Mouse (Mus musculus): ENCODE results near the gene Olfr519. TPM values are rescaled to one million over a fixed set of nuclear protein-coding genes. Genes with fewer than 3 reads are reported as not detected.

The Olfr519 gene
- polyA plus RNA-seq (2012): not detected in 2 replicates

DNA sequence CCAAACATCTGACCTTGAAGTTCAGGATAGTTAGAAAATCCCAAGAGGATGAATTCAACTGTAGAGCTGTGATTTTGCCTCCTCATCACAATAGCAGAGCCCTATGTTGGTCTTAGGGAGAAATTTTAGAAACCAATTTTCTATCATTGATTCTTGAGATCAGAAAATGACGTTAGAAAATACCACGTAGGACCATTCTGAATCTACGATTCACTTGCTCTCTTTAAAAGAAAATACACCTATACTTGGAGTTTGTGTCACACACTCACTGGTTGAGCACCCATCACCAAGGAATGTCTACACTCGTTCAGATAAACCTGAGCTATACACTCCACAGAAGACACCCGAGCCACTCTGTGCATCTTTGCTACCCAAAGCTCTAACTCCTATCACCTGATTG, at the start of gene Olfr519:
TSS of gene Olfr519 (minus strand) at position 101 of the 400 bp plus-strand sequence.
- TF ChIP-seq GATA1 (IDR thresholded peaks at IDR 0.05; ENCODE audit: low read length): no peak

DNA sequence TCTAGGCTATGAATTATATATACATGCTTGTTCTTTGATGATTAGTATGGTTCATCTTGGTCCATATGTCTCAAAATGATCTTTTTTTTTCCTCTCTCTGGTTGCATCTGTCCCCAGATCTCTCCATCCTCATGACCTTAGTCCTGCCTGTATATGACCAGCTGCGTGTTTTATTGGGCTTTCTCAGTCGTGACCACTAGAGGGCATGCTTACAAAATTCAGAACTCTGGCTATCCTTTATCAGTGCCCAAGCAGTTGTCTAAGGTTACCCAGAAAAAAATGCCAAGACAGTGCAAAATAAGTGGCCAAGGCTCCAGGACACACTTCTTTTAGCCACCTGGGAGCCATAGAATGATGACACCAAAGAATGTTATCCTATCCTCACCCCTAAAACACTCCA, 49.8 kb upstream of the Olfr519 start:
- TF ChIP-seq GATA1 (IDR thresholded peaks at IDR 0.05; ENCODE audit: low read length): no peak

DNA sequence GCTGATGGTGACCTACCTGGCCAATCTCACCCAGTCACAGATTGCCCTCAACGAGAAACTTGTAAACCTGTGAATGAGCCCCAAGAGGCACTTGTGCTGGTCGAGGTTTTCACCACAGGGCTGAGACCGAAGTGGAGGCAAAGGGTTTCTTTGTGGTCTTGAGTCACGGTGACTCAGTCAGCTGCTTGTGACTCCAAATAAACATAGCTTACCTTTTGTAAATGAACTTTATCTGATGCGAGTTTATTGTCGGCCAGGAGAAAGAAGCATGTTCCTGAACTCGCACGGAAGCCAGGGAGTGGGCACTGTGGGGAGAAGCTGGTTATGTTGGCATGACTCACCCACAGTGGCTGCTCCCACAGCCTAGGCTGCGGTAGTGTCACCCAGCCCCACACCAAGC, 47.2 kb upstream of the Olfr519 start:
- no peak for TF ChIP-seq GATA1 (IDR thresholded peaks at IDR 0.05; ENCODE audit: low read length)

DNA sequence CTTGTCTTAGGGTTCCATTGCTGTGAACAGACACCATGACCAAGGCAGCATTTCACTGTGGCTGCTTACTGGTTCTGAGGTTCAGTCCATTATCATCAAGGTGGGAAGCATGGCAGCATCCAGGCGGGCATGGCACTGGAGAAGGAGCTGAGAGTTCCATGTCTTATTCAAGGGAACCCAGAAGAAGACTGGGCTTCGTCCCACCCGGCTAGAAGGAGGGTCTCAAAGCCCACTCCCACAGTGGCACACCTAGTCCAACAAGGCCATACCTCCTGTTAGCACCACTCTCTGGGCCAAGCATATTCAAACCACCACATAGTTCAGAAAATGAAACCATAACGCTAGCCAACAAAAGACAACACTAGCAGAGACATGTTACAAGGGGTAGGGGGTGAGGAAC, 42.4 kb upstream of the Olfr519 start:
- no peak for TF ChIP-seq GATA1 (IDR thresholded peaks at IDR 0.05; ENCODE audit: low read length)

DNA sequence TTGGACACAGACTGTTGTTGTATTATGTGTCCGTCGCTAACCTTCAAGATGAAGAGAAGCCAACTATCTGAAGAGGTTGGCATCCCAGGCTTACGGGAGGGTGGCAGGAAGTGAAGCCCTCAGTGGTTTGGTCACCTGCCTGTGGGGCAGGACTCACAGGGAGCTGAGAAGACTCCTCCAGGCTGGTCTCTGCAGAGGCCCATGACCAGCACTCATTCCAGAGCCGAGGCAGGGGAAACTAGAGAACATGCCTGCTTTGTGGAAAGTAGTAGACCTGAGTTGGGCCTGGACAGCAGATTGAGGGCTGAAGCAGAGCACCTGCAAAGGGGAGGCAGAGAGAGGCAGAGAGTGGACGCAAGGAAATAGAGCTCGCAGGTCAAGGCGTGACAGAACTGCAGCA, 41.2 kb upstream of the Olfr519 start:
- no peak for TF ChIP-seq GATA1 (IDR thresholded peaks at IDR 0.05; ENCODE audit: low read length)

DNA sequence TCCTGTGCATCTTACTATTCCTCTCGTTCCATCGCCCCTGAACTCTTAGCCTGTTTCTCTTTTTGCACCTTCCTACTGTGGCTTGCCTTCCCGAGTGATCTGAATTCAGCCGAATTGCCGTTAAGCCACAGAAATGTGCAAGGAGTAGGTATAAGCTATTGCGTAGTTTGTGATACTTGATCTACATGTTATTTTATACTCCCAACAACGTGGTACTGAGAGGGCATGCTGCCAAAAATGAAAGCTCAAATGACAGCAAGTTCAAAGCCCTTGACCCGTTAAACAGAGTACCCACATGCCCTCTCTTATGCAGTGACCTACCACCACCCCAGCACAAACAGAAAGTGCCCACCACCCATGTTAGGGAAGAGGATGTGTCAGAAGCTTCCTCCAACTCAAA, 40.6 kb upstream of the Olfr519 start:
- no peak for TF ChIP-seq GATA1 (IDR thresholded peaks at IDR 0.05; ENCODE audit: low read length)

DNA sequence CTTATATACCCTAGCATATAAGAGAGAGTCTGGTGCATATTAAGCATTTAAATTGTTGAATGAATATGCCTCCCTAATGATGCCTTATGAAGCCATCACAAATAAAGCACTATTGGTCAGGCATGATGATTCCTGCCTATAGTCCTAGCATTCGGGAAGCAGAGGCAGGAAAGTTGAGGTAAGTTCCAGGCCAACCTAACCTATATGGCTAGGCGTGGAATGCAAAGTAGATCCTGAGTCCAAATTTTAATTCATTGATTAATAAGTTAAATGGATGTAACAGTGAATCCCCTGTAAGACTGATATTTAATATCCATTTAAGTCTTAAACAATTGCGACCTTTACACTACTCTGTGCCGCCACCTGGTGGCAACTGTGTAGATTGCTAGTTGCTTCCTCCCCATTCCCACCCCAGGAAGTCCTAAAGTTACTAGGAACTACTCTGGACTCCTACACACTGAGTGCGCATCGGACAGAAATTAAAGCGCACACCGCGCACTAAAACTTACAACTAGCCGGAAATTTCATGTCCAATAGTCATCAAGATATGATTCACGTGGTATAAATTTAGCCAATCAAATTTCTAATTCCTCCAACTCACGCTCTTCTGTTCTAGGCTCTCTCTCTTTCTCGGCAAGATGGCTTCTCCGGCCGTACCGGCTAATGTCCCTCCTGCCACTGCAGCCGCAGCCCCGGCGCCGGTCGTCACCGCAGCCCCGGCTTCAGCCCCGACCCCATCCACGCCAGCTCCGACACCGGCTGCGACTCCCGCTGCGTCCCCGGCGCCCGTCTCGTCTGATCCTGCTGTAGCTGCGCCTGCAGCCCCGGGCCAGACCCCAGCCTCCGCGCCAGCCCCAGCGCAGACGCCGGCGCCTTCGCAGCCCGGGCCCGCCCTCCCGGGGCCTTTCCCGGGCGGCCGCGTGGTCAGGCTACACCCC, 39.8 kb upstream of the Olfr519 start, which contains the start of gene Eif3f:
TSS of gene Eif3f (plus strand) at position 624 of the 938 bp plus-strand sequence.
- TF ChIP-seq GATA1 (IDR thresholded peaks at IDR 0.05; ENCODE audit: low read length): no peak

DNA sequence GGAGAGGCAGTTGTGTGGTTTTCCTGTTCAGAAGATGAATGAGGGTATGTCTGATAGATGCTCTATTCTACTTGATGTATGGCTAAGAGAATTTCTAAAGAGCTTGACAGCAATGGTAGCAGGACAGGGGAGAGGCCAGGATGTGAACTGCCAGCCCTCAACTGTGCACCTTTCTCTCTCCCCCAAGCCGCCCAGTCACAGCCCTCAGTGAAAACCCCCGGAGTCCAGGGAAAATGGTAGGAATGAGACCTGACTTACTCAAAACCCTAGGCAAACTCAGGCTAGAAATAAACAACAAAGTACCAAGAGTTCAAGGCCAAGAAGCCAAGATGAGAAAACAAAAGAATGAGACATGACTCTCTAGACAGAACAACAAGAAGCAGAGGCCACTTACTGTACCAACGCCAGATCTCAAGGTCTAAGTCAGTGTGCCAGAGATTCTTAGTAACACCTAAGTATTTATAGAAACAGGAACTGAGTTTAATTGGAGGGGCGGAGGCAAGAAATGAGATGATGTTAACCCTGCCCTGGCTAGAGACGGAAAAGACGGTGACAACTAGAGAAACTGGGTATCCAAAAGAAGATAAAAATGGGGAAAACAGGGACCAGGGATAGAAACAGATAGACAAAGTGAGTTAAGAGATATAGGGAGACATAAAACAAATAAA, 35.6 kb upstream of the Olfr519 start, which contains the start of gene Nlrp10:
TSS of gene Nlrp10 (minus strand) at position 453 of the 668 bp plus-strand sequence.
- no peak for TF ChIP-seq GATA1 (IDR thresholded peaks at IDR 0.05; ENCODE audit: low read length)

DNA sequence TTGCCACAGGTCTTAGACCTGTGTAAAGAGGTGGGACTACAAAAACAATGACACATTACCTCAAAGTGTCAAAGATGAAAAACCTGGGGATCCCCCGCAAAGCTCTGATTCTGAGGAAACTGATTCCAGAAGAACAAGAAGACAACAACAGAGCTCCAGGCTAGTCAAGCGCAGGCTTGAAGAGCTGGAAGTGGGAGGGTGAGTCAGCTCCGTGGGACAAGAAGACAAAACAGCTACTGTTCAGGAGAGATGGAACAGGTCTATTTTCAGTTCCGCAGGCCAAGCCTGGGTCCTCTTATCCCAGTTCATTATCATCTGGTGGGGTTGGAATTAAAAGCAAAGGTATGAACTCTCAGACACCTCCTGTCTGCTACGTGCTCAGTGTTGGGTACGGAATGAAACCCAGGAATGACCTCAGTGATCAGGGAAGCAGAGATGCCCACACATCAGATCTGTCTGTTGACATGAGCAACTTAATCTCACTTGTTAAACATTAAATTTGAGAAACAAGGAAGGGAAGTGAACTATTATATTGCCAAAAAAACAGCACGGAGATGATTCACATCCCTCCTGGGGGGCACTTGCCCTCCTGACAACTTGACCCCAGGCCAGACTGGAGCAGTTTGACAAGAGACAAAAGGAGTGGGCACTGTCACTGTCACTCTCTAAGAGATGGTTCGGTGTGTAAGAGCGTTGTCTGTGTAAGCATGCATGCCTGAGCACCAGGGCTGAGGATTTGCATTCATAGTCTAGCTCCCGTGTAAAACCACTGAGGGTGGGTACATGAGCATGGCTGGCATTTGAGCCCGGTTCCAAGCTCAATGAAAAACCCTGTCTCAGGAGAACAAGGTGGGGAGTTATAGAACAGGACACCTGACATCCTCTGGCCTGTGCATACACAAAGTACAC, 34.3 kb upstream of the Olfr519 start:
- no peak for TF ChIP-seq GATA1 (IDR thresholded peaks at IDR 0.05; ENCODE audit: low read length)

DNA sequence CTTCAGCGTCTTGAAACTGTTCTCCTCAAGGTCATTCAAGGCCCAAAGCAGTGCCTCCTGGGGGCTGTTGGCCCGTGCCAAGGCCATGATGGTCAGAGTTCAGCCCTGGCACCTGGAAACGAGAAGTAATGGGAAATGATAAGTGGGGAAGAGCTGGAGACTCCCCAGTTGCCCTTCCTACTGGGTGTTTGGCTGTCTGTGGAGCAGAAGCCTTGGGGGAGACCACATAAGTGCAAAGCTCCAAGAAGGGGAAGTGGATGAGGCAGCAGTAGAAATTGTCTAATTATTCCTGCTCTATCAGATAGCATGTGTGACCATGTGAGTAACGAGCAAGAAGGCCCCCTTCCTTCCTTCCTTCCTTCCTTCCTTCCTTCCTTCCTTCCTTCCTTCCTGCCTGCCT, 32.8 kb upstream of the Olfr519 start:
- TF ChIP-seq GATA1 (IDR thresholded peaks at IDR 0.05; ENCODE audit: low read length): no peak

DNA sequence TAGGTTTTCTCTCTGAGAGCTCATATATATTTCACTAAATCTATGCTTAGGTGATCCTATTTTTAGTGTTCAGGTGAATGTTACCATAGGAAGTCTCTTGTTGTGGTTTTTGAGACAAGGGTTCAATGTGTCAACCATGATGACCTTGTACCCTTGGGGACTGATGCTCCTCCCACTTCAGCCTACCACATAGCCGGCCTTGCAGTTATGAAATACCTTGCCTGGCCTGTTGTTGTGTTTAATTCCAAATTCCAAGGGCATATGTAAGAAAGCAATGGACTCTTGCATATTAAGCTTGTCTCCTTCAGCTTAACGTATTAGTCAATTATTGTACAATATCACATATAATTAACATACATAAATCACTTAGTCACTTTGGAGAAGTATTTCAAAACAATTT, 9.7 kb upstream of the Olfr519 start:
- no peak for TF ChIP-seq GATA1 (IDR thresholded peaks at IDR 0.05; ENCODE audit: low read length)

DNA sequence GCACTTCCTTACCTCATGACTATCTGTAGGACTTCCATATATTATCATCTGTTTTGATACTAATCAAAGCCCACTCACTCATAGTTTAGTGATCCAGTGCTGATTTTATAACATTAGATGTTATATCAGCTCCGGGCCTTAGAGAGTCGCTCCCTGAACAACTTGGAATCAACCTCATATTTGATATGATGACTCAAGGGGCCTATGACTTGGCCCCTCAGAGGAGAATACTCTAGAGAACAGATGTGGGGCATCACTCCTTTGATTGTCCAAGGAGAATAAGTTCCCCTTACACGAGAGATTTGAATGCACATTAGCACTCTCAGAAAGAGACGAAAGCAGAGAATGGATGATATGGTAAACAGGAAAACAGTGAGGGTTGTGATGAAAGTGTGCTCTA, 9.3 kb downstream of the Olfr519 start, which contains the start of gene Olfr518:
TSS of gene Olfr518 (minus strand) at position 101 of the 400 bp plus-strand sequence.
- no peak for TF ChIP-seq GATA1 (IDR thresholded peaks at IDR 0.05; ENCODE audit: low read length)

DNA sequence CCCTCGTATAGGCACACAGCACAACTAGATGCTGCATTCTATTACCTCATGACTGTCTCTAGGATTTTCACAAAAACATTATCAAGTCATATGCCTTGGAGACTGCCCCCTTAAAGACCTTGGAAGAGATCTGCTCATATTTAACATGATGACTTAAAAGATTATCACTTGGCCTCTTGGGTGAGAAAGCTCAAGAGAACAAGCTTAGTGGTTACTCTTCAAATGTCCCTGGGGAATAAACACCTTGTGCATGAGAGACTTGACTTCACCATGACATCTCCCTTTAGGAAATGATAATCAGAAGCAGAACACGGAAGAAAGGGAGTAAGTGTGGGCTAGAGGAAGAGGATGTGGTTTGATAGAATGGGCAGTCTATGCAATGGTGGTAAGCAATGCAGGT, 21.9 kb downstream of the Olfr519 start, which contains the start of gene Olfr517:
TSS of gene Olfr517 (minus strand) at position 101 of the 400 bp plus-strand sequence.
- no peak for TF ChIP-seq GATA1 (IDR thresholded peaks at IDR 0.05; ENCODE audit: low read length)

DNA sequence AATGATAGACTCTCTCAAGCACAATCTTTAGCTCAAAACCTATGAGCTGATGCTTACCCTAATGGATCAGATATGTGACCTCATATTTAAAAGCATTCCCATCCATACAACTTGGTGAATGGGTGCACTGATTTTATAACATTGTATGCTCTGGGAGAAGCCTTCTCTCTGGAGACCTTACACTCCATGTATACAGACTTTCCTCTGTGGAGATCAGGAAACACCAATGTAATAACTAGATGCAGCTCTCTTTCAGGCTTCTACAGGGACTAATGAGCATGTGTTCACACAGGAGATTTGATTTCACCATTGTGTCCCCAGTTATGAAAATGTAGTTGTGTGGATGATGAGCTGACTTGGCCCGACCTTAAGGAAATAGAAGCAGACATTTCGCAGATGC, 43.8 kb downstream of the Olfr519 start, which contains the start of gene Olfr516:
TSS of gene Olfr516 (minus strand) at position 101 of the 400 bp plus-strand sequence.
- TF ChIP-seq GATA1 (IDR thresholded peaks at IDR 0.05; ENCODE audit: low read length): no peak

Other genes starting within 250 kb of the Olfr519 start
- not detected in 2 replicates for gene Olfr509, start 242.5 kb downstream of the Olfr519 start, polyA plus RNA-seq (2012)
- not detected in 2 replicates for gene Olfr510, start 228.0 kb downstream of the Olfr519 start, polyA plus RNA-seq (2012)
- not detected in 2 replicates for gene Olfr512, start 181.1 kb downstream of the Olfr519 start, polyA plus RNA-seq (2012)
- gene Olfr513, start 143.4 kb downstream of the Olfr519 start, polyA plus RNA-seq (2012): not detected in 2 replicates
- gene Olfr514, start 68.4 kb downstream of the Olfr519 start, polyA plus RNA-seq (2012): not detected in 2 replicates
- gene Olfr516, start 43.9 kb downstream of the Olfr519 start, polyA plus RNA-seq (2012): not detected in 2 replicates
- gene Olfr517, start 22.0 kb downstream of the Olfr519 start, polyA plus RNA-seq (2012): not detected in 2 replicates
- not detected in 2 replicates for gene Olfr518, start 9.4 kb downstream of the Olfr519 start, polyA plus RNA-seq (2012)
- gene Nlrp10, start 35.8 kb upstream of the Olfr519 start, polyA plus RNA-seq (2012): 0.04 and 0.05 TPM in 2 replicates
- 626 and 785 TPM in 2 replicates for gene Eif3f, start 40.0 kb upstream of the Olfr519 start, polyA plus RNA-seq (2012)
- gene Tub, start 55.9 kb upstream of the Olfr519 start, polyA plus RNA-seq (2012): not detected in 2 replicates
- not detected in 2 replicates for gene Ric3, start 188.9 kb upstream of the Olfr519 start, polyA plus RNA-seq (2012)

All from G1E-ER4 (cell line).